Mouse (Mus musculus) G1E (cell line): ENCODE results near the gene Actr2. TPM values are rescaled to one million over a fixed set of nuclear protein-coding genes. Genes with fewer than 3 reads are reported as not detected.

Experiments used
- ATAC-seq: 2 replicates; pipeline ENCODE4 v1.8.0; 2016; ENCODE audit warnings: mild to moderate bottlenecking; ENCODE audit not compliant: insufficient number of reproducible peaks, poor library complexity, low FRiP score, severe bottlenecking; ENCODE audit errors: extremely low read depth
- DNase-seq: peaks from one replicate; pipeline ENCODE4 v3.0.0; 2012; ENCODE audit warnings: low spot score
- H3K27me3 ChIP-seq: 2 replicates; pipeline ENCODE4 v1.6.1; 2012; ENCODE audit warnings: mild to moderate bottlenecking, low read length, inconsistent platforms; ENCODE audit not compliant: insufficient read depth
- H3K36me3 ChIP-seq: replicated peaks from 2 replicates; pipeline ENCODE3; 2012; ENCODE audit warnings: mild to moderate bottlenecking, inconsistent platforms
- H3K4me1 ChIP-seq: 2 replicates; pipeline ENCODE4 v1.6.1; 2012; ENCODE audit warnings: low read depth, low read length, inconsistent platforms, mixed read lengths; ENCODE audit not compliant: insufficient read depth
- H3K4me3 ChIP-seq: 2 replicates; pipeline ENCODE4 v1.5.1; 2012; ENCODE audit warnings: low read depth, mild to moderate bottlenecking, inconsistent platforms, low read length, moderate library complexity, mixed read lengths
- H3K9me3 ChIP-seq: replicated peaks from 2 replicates; pipeline ENCODE4 v1.6.1; 2012; ENCODE audit warnings: inconsistent platforms
- CTCF ChIP-seq: IDR thresholded peaks from 2 replicates; pipeline ENCODE4 v1.5.1; 2012; ENCODE audit warnings: low read depth, low read length, inconsistent platforms, mixed read lengths
- GATA1 ChIP-seq: IDR thresholded peaks from 2 replicates; pipeline ENCODE4 v1.6.1; 2012; ENCODE audit warnings: borderline replicate concordance, low read length, inconsistent platforms, mixed read lengths
- GATA2 ChIP-seq: IDR thresholded peaks from 2 replicates; pipeline ENCODE4 v1.6.1; 2012; ENCODE audit warnings: low read depth, low read length, inconsistent platforms, borderline replicate concordance
- POLR2AphosphoS5 ChIP-seq: IDR thresholded peaks from 2 replicates; pipeline ENCODE4 v1.6.1; 2012; ENCODE audit warnings: low read depth, low read length, inconsistent platforms; ENCODE audit not compliant: insufficient replicate concordance
- TAL1 ChIP-seq: conservative IDR thresholded peaks from 2 replicates; pipeline ENCODE4 v1.6.1; 2012; ENCODE audit warnings: low read depth, low read length, inconsistent platforms, mixed read lengths
- polyA plus RNA-seq: library from polyadenylated mRNA; stranded (reverse); fragments of >175 nt; gene quantifications from 2 replicates; pipeline ENCODE4 v1.2.3, GENCODE M21; 2012
- total RNA-seq, 2 experiments: library from RNA; stranded (forward) in 1 of 2; stranded (reverse) in 1 of 2; fragments of 200-1000 nt in 1 of 2; fragments of >200 nt in 1 of 2; fragmentation: Nextera tagmentation in 1 of 2; gene quantifications; 2 replicates each; pipeline ENCODE4 v1.2.3; 2014 to 2017

The Actr2 gene
- total and polyA plus RNA-seq, 3 experiments = 120 to 261 (median 217) TPM

DNA sequence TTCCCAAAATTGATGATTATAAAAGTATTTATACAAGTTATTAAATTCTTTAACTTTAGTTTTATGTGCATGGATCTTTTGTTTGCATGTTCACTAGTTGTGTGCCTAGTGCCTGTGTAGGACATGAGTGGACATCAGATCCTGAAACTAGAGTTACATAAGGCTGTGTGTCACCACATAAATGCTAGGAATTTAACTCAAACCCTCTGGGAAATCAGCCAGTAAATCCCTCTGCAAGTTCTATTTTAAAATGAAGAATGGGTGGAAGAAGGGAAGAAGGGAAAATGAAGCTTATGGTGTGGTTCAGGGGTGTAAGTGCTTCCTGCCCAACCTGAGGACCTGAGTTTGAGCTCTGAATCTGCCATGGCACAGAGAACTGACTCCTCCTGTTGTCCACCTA is 26.4 kb downstream of the Actr2 start:
- Histone ChIP-seq H3K4me3 (no peak overlapping the region), H3K9me3 (no peaks in the 10 kb centered on the region), H3K27me3 (no peaks in the 10 kb centered on the region), H3K36me3 (peaks cover 83% of the 10 kb centered on the region), H3K4me1 (no peaks in the 10 kb centered on the region)
- no peak for TF ChIP-seq GATA1
- TF ChIP-seq GATA2 = no peak
- no peak for TF ChIP-seq POLR2AphosphoS5
- no peak for TF ChIP-seq TAL1
- no peak for TF ChIP-seq CTCF
- no peak for ATAC-seq
- no peak for DNase-seq

DNA sequence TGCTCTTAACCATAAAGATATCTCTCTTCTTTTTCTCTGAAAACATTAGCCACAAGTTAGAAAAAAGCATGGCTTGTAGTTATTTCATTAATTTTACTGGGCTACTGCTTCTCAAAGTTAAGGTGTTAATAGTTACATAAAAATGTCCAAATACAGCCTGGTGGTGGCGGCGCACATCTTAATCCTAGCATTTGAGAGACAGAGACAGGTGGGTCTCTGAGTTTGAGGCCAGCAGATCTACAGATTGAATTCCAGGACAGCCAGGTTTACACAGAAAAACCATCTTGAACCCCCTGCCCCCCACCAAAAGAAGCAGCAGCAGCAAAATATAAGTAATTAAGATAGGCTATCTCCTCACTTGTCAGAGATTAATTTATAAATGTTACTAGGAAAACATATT is 27.1 kb downstream of the Actr2 start:
- Histone ChIP-seq H3K27me3 (no peaks in the 10 kb centered on the region), H3K4me1 (no peaks in the 10 kb centered on the region), H3K36me3 (peaks cover 85% of the 10 kb centered on the region), H3K9me3 (no peaks in the 10 kb centered on the region), H3K4me3 (no peak overlapping the region)
- DNase-seq (no peak), ATAC-seq (no peak)
- TF ChIP-seq POLR2AphosphoS5 = no peak
- TF ChIP-seq TAL1 = no peak

DNA sequence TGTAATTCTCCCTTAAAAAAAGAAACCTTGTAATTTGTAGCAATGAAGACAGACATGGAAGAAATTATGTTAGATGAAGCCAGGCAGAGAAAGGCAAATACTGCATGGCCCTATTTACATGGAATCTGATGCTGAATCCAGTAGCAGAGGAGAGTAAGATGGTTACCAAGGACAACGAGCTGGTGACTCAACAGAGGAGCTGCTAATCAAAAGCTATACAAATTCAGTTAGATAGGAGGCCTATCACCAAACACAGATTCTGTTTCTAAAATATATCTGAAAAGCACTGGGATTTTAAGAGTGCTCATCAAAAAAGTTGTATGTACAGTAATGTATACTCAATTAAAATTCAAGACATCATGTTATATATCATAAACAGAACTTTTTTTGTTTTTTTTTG is 37.3 kb downstream of the Actr2 start:
- Histone ChIP-seq H3K9me3 (no peaks in the 10 kb centered on the region), H3K36me3 (peaks cover 93% of the 10 kb centered on the region), H3K27me3 (no peaks in the 10 kb centered on the region), H3K4me3 (no peak overlapping the region), H3K4me1 (peaks cover 2% of the 10 kb centered on the region; the same call in 1 of the 2 replicates)
- ATAC-seq (no peak), DNase-seq (no peak)
- no peak for TF ChIP-seq CTCF
- no peak for TF ChIP-seq POLR2AphosphoS5
- TF ChIP-seq GATA2 = no peak
- no peak for TF ChIP-seq GATA1
- no peak for TF ChIP-seq TAL1

DNA sequence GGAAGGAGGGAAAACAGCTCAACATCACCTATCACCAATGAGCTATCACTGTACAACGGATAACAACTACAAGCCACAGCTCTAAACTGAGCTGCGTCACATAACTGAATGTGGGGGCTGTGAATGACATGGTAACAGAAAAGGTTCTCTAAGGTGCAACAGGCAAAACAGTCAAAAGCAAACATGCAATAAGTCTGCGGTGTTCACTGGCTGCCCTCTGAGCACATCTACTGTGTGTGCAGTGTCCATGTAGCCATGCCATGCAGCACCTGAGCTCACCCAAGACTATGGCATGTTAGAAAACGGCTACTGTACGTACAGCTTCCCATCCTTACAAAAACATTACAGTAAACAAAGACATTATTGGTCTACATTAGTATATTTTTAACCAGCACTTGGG is 39.9 kb downstream of the Actr2 start:
- ATAC-seq (no peak), DNase-seq (no peak)
- Histone ChIP-seq H3K9me3 (no peaks in the 10 kb centered on the region), H3K36me3 (peaks cover 88% of the 10 kb centered on the region), H3K4me1 (peaks cover 9% of the 10 kb centered on the region; the same call in 1 of the 2 replicates), H3K4me3 (no peak overlapping the region), H3K27me3 (no peaks in the 10 kb centered on the region)
- TF ChIP-seq CTCF = no peak
- no peak for TF ChIP-seq POLR2AphosphoS5
- no peak for TF ChIP-seq GATA1
- no peak for TF ChIP-seq TAL1
- TF ChIP-seq GATA2 = no peak

DNA sequence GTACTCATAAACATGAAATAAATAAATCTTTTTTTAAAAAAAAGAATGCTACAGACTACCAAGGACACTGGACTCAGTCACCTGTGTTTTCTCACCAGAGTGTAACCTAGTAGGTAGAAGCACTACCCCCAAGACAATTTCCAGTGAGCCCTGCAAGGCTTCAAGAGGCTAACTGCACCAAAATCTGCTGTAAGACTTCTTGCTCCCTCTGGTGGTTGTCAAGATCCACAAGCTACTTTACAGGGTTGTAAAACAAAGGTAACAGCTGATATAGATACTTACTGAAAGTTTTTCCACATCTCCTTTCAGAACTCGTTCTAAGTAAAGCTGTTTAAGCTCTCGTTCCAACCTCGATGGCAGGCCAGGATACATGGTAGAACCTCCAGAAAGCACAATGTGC is 40.5 kb downstream of the Actr2 start:
- Histone ChIP-seq H3K36me3 (peaks cover 86% of the 10 kb centered on the region), H3K9me3 (no peaks in the 10 kb centered on the region), H3K4me1 (peaks cover 9% of the 10 kb centered on the region; the same call in 1 of the 2 replicates), H3K4me3 (no peak overlapping the region), H3K27me3 (no peaks in the 10 kb centered on the region)
- DNase-seq (no peak), ATAC-seq (no peak)
- TF ChIP-seq TAL1 (no peak), GATA2 (no peak), POLR2AphosphoS5 (no peak), CTCF (no peak), GATA1 (no peak)

DNA sequence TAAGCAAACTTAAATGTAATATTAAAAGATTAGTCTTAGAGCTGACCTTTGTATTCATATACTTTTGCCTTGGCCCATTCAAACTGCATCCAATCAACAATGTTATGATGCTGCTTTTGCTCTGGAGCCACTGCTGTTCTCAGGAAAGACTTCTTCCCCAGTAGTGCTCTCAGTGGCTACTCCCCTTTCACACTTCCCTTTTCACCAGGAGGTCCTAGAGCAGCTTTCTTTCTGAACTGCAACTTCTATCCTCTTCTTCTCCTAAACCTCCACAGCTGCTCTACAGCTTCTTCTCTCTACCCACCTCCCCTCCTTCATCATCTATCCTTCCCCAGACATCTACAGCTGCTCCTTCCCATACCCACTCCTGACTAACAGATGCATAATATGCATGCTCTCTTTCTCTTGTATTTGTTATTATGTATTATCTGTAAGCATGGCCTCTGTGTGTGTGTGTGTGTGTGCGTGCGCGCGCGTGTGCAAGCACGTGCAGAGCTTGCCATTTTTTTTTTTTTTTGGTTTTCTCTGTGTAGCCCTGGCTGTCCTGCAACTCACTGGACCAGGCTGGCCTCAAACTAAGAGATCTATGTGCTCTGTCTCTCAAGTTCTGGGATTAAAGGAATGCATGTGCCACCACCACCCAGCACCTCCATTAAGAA is 44.2 kb downstream of the Actr2 start:
- H3K36me3 ChIP-seq = peaks cover 84% of the 10 kb centered on the region
- no peaks in the 10 kb centered on the region for H3K9me3 ChIP-seq
- peaks cover 9% of the 10 kb centered on the region; the same call in 1 of the 2 replicates for H3K4me1 ChIP-seq
- DNase-seq = no peak
- H3K4me3 ChIP-seq = no peak overlapping the region
- ATAC-seq = no peak
- TF ChIP-seq CTCF = no peak
- no peak for TF ChIP-seq GATA2
- no peak for TF ChIP-seq POLR2AphosphoS5
- TF ChIP-seq GATA1 = no peak
- no peak for TF ChIP-seq TAL1
- H3K27me3 ChIP-seq = no peaks in the 10 kb centered on the region

DNA sequence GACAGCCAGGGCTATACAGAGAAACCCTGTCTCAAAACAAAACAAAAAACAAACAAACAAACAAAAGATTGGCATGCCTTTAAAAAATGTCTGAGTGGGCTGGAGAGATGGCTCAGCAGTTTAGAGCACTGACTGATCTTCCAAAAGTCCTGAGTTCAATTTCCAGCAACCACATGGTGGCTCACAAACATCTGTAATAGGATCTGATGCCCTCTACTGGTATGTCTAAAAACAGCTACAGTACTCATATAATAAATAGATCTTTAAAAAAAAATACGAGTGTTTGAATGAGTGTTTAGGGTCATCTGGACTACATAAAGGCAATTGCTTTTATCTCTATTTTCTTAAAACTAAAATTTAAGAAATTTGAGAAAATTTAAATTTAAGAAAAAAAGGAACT is 45.2 kb downstream of the Actr2 start:
- H3K4me3 ChIP-seq = no peak overlapping the region
- H3K36me3 ChIP-seq = peaks cover 77% of the 10 kb centered on the region
- 0 out of 2 replicates have a peak, but pooled peaks cover 7% of the 10 kb centered on the region for H3K4me1 ChIP-seq
- H3K9me3 ChIP-seq = no peaks in the 10 kb centered on the region
- TF ChIP-seq CTCF (no peak), GATA2 (no peak), GATA1 (no peak), POLR2AphosphoS5 (no peak), TAL1 (no peak)
- no peak for ATAC-seq
- no peaks in the 10 kb centered on the region for H3K27me3 ChIP-seq
- no peak for DNase-seq
